Mouse (Mus musculus): ENCODE measurements around the gene Xaf1. TPM values are rescaled to one million over a fixed set of nuclear protein-coding genes. Genes with fewer than 3 reads are reported as not detected.

Gene Xaf1
- total and polyA plus RNA-seq, 3 experiments, result 2.5 to 9.6 (median 4.1) TPM

- dilution Hi-C loops (cut with MboI; ENCODE audit: extremely low pct_ligation_motif_present, extremely low pct_unique_long_range_greater_than_20kb, low sequenced_read_pairs), result no loop called here
- H3K9me3 ChIP-seq (replicated peaks; ENCODE audit: low read length), result peaks cover 2% of the 10 kb centered on the region
- in situ Hi-C loops (cut with MboI; ENCODE audit: low pct_ligation_motif_present, low pct_unique_long_range_greater_than_20kb, low sequenced_read_pairs), result no loop called here
- H3K4me2 ChIP-seq (ENCODE audit: insufficient read depth, low read depth, poor library complexity, severe bottlenecking), result no peak overlapping the region
- no peak overlapping the region for H3K27ac ChIP-seq (ENCODE audit: insufficient read depth, low read depth)
- no peak for DNase-seq (ENCODE audit: extremely low read depth)
- no peaks in the 10 kb centered on the region for H3K4me1 ChIP-seq (ENCODE audit: control insufficient read depth in 1 of 2, insufficient read depth in 2 of 2)
- H3K36me3 ChIP-seq (replicated peaks in 1 of 2; ENCODE audit: control insufficient read depth in 1 of 2, insufficient read depth in 1 of 2, low read length in 1 of 2), result no peaks in the 10 kb centered on the region
- no peaks in the 10 kb centered on the region for H3K79me2 ChIP-seq (replicated peaks; ENCODE audit: control insufficient read depth, extremely low read depth, insufficient read depth, poor library complexity, severe bottlenecking)
- no peak for TF ChIP-seq ZMIZ1 (IDR thresholded peaks at IDR 0.05; ENCODE audit: low read depth, low read length)
- no peak for TF ChIP-seq POLR2AphosphoS2 (IDR thresholded peaks at IDR 0.05; ENCODE audit: low read depth, low read length)
- no peak for TF ChIP-seq KAT2A (IDR thresholded peaks at IDR 0.05; ENCODE audit: insufficient replicate concordance, low read length)
- TF ChIP-seq USF1 (IDR thresholded peaks at IDR 0.05; ENCODE audit: low read depth, low read length), result no peak
- no peak for TF ChIP-seq MXI1 (IDR thresholded peaks at IDR 0.05; ENCODE audit: low read depth, low read length)
- TF ChIP-seq BHLHE40 (IDR thresholded peaks at IDR 0.05; ENCODE audit: low read depth, low read length), result no peak
- no peak for TF ChIP-seq JUND (conservative IDR thresholded peaks at IDR 0.05; ENCODE audit: low read depth, low read length)
- no peak for TF ChIP-seq CTCF (conservative IDR thresholded peaks at IDR 0.05 in 1 of 2, IDR thresholded peaks at IDR 0.05 in 1 of 2; ENCODE audit: low read depth in 2 of 2, low read length in 2 of 2)
- no peak for TF ChIP-seq ZKSCAN1 (IDR thresholded peaks at IDR 0.05; ENCODE audit: borderline replicate concordance, low read depth, low read length)
- no peak for TF ChIP-seq EP300 (IDR thresholded peaks at IDR 0.05; ENCODE audit: low read length)
- TF ChIP-seq ZC3H11A (IDR thresholded peaks at IDR 0.05; ENCODE audit: low read depth, low read length), result no peak
- no peak for TF ChIP-seq NELFE (IDR thresholded peaks at IDR 0.05; ENCODE audit: low read depth, low read length)
- TF ChIP-seq ETS1 (conservative IDR thresholded peaks at IDR 0.05; ENCODE audit: low read depth, low read length), result no peak
- TF ChIP-seq CHD1 (IDR thresholded peaks at IDR 0.05; ENCODE audit: low read depth, low read length), result no peak
- TF ChIP-seq IRF4 (IDR thresholded peaks at IDR 0.05; ENCODE audit: low read depth, low read length), result no peak
- no peak for TF ChIP-seq TBP (conservative IDR thresholded peaks at IDR 0.05; ENCODE audit: low read depth, low read length)
- TF ChIP-seq MAX (IDR thresholded peaks at IDR 0.05; ENCODE audit: low read length), result no peak
- no peak for TF ChIP-seq USF2 (conservative IDR thresholded peaks at IDR 0.05; ENCODE audit: low read depth, low read length)
- TF ChIP-seq SMC3 (IDR thresholded peaks at IDR 0.05; ENCODE audit: low read depth, low read length), result no peak
- no peak for TF ChIP-seq NRF1 (IDR thresholded peaks at IDR 0.05; ENCODE audit: low read depth, low read length)
- no peak overlapping the region for H3K4me3 ChIP-seq (replicated peaks in 1 of 3; ENCODE audit: low read depth in 2 of 3, low read length in 2 of 3, poor library complexity in 1 of 3)
- peaks cover 15% of the 10 kb centered on the region for H3K27me3 ChIP-seq (replicated peaks)
- no peak overlapping the region for H3K9ac ChIP-seq (ENCODE audit: insufficient read depth, low read depth)
These were observed 16.8 kb upstream of the Xaf1 start for GRCm38 (mm10) chr11:72284532-72285182.

GRCm38 (mm10) chr11:72285971-72286480 lies 15.4 kb upstream of the Xaf1 start:
- TF ChIP-seq ZKSCAN1 (IDR thresholded peaks at IDR 0.05; ENCODE audit: borderline replicate concordance, low read depth, low read length), result no peak
- TF ChIP-seq ETS1 (conservative IDR thresholded peaks at IDR 0.05; ENCODE audit: low read depth, low read length), result no peak
- no peak for TF ChIP-seq BHLHE40 (IDR thresholded peaks at IDR 0.05; ENCODE audit: low read depth, low read length)
- no peak for TF ChIP-seq MAX (IDR thresholded peaks at IDR 0.05; ENCODE audit: low read length)
- TF ChIP-seq NRF1 (IDR thresholded peaks at IDR 0.05; ENCODE audit: low read depth, low read length), result no peak
- no peak for TF ChIP-seq RAD21 (IDR thresholded peaks at IDR 0.05; ENCODE audit: low read depth, low read length)
- no peak for TF ChIP-seq UBTF (IDR thresholded peaks at IDR 0.05; ENCODE audit: low read depth, low read length)
- no peak for TF ChIP-seq KAT2A (IDR thresholded peaks at IDR 0.05; ENCODE audit: insufficient replicate concordance, low read length)
- no peak for TF ChIP-seq EP300 (IDR thresholded peaks at IDR 0.05; ENCODE audit: low read length)
- TF ChIP-seq ZC3H11A (IDR thresholded peaks at IDR 0.05; ENCODE audit: low read depth, low read length), result no peak
- Histone ChIP-seq H3K9me3 (replicated peaks; ENCODE audit: low read length) (no peaks in the 10 kb centered on the region), H3K79me2 (replicated peaks; ENCODE audit: control insufficient read depth, extremely low read depth, insufficient read depth, poor library complexity, severe bottlenecking) (no peaks in the 10 kb centered on the region), H3K27ac (ENCODE audit: insufficient read depth, low read depth) (no peak overlapping the region), H3K27me3 (replicated peaks) (peaks cover 12% of the 10 kb centered on the region), H3K36me3 (replicated peaks in 1 of 2; ENCODE audit: control insufficient read depth in 1 of 2, insufficient read depth in 1 of 2, low read length in 1 of 2) (no peaks in the 10 kb centered on the region), H3K4me3 (replicated peaks in 1 of 3; ENCODE audit: low read depth in 2 of 3, low read length in 2 of 3, poor library complexity in 1 of 3) (no peak overlapping the region), H3K4me1 (ENCODE audit: control insufficient read depth in 1 of 2, insufficient read depth in 2 of 2) (no peaks in the 10 kb centered on the region), H3K9ac (ENCODE audit: insufficient read depth, low read depth) (no peak overlapping the region), H3K4me2 (ENCODE audit: insufficient read depth, low read depth, poor library complexity, severe bottlenecking) (no peak overlapping the region)
- in situ Hi-C loops (cut with MboI; ENCODE audit: low pct_ligation_motif_present, low pct_unique_long_range_greater_than_20kb, low sequenced_read_pairs), result no loop called here
- dilution Hi-C loops (cut with MboI; ENCODE audit: extremely low pct_ligation_motif_present, extremely low pct_unique_long_range_greater_than_20kb, low sequenced_read_pairs), result no loop called here
- DNase-seq (ENCODE audit: extremely low read depth), result no peak

Data from CH12.LX (cell line).